Mouse (Mus musculus): ENCODE measurements at regions not wholly inside any gene's neighbourhood (a gene's known extent, or its start where the extent isn't known, plus 50 kb on each side); places are given as distances from the start of the nearest gene placed in this dataset.

DNA sequence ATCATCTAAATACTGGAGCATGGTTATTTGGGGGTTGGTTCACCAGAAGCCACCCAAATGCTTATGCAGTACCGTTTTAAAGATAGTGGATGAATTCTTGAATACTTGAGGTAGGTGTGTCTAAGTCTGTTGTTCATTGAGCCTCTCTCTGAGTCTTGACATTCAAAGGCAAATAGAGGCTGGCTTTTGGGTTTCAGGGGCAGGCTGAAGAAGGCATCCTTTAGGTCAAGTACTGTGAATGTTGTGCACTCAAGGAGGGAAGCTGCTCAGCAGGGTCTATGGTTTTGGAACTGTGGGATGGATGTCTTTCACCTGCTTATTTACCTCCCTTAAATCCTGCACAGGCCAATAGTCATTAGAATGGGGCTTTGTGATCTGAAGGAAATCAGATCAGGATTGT is 1089.6 kb downstream of the 9330182O14Rik start:
- TF ChIP-seq ZC3H11A (IDR thresholded peaks at IDR 0.05; ENCODE audit: borderline replicate concordance, low read depth, low read length) = no peak
- no peak for TF ChIP-seq ZNF384 (IDR thresholded peaks at IDR 0.05; ENCODE audit: low read depth, low read length)
- TF ChIP-seq MAFK (IDR thresholded peaks at IDR 0.05; ENCODE audit: insufficient read depth, low read depth, low read length) = no peak
- no peak for TF ChIP-seq HCFC1 (IDR thresholded peaks at IDR 0.05; ENCODE audit: borderline replicate concordance, insufficient read depth, low read length)
- no peak for TF ChIP-seq CHD2 (IDR thresholded peaks at IDR 0.05; ENCODE audit: low read depth, low read length)
- H3K4me1 ChIP-seq (ENCODE audit: control insufficient read depth in 2 of 2, insufficient read depth in 2 of 2, low read length in 2 of 2, poor library complexity in 1 of 2) = no peaks in the 10 kb centered on the region
- no peak for DNase-seq (ENCODE audit: low read depth, low spot score)

DNA sequence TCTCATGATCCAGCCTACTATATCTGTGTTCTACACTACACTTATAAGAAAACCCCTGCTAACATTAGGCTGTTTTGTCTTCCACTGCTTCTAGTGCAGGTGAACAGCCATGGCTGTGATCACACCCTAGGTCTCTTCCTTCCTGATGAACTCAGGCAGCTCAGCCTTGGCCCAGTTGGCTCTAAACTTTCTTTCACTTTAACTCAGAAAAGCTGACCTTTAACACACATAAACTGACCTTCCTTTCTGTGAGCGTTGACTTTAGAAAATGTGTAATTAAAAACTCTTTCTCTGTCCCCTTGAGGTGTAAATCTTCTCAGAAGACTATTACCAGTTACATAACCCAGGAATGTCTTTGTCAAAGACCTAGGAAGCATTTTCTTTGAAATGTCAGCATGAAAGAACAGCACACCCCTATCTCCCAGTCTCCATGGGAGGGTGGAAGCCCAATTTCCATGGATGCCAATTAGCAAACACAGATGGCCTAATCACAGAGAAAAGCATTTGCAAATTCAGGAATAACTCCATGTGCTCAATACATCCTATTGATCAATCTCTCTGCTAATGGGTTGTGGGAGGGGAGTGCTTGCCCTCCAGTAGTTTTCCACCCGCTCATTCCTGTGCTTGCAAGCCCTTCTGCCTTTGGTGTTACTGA is 1098.4 kb downstream of the 9330182O14Rik start:
- TF ChIP-seq ZNF384 (IDR thresholded peaks at IDR 0.05; ENCODE audit: low read depth, low read length) (no peak), HCFC1 (IDR thresholded peaks at IDR 0.05; ENCODE audit: borderline replicate concordance, insufficient read depth, low read length) (no peak), CHD2 (IDR thresholded peaks at IDR 0.05; ENCODE audit: low read depth, low read length) (no peak), MAFK (IDR thresholded peaks at IDR 0.05; ENCODE audit: insufficient read depth, low read depth, low read length) (no peak), ZC3H11A (IDR thresholded peaks at IDR 0.05; ENCODE audit: borderline replicate concordance, low read depth, low read length) (no peak)
- Histone ChIP-seq H3K9me3 (ENCODE audit: control insufficient read depth, insufficient read depth, low read depth, low read length) (no peaks in the 10 kb centered on the region; the same call in 1 of the 2 replicates), H3K9ac (ENCODE audit: insufficient read depth, low read depth, low read length, poor library complexity, severe bottlenecking) (no peak overlapping the region), H3K36me3 (ENCODE audit: control insufficient read depth, insufficient read depth, low read length, poor library complexity, severe bottlenecking) (no peaks in the 10 kb centered on the region), H3K4me3 (ENCODE audit: insufficient read depth in 1 of 2, low read depth in 1 of 2, low read length in 2 of 2, poor library complexity in 1 of 2, severe bottlenecking in 1 of 2) (no peak overlapping the region), H3K4me1 (ENCODE audit: control insufficient read depth in 2 of 2, insufficient read depth in 2 of 2, low read length in 2 of 2, poor library complexity in 1 of 2) (no peaks in the 10 kb centered on the region), H3K27ac (ENCODE audit: insufficient read depth, low read depth, low read length, poor library complexity, severe bottlenecking) (no peak overlapping the region)
- DNase-seq (ENCODE audit: low read depth, low spot score) = peak; percentile 34
- in situ Hi-C loops (cut with MboI; ENCODE audit: low sequenced_read_pairs in 2 of 2, unreplicated experiment in 2 of 2) = no loop called here

More for the DNA sequence above, 1089.6 kb downstream of the 9330182O14Rik start:
- Histone ChIP-seq H3K9ac (ENCODE audit: insufficient read depth, low read depth, low read length, poor library complexity, severe bottlenecking) (no peak overlapping the region), H3K27ac (ENCODE audit: insufficient read depth, low read depth, low read length, poor library complexity, severe bottlenecking) (no peak overlapping the region), H3K36me3 (ENCODE audit: control insufficient read depth, insufficient read depth, low read length, poor library complexity, severe bottlenecking) (no peaks in the 10 kb centered on the region), H3K9me3 (ENCODE audit: control insufficient read depth, insufficient read depth, low read depth, low read length) (no peaks in the 10 kb centered on the region), H3K4me3 (ENCODE audit: insufficient read depth in 1 of 2, low read depth in 1 of 2, low read length in 2 of 2, poor library complexity in 1 of 2, severe bottlenecking in 1 of 2) (no peak overlapping the region)
- in situ Hi-C loops (cut with MboI; ENCODE audit: low sequenced_read_pairs in 2 of 2, unreplicated experiment in 2 of 2) = no loop called here
